Mouse (Mus musculus): ENCODE measurements around the gene Il4ra.

GRCm38 (mm10) chr7:125561085-125561690 lies 9.3 kb downstream of the Il4ra start:
- TF ChIP-seq MEF2A (IDR thresholded peaks at IDR 0.05; ENCODE audit: borderline replicate concordance, low read depth, low read length) (no peak), MYC (IDR thresholded peaks at IDR 0.05; ENCODE audit: low read depth, low read length) (no peak), ZC3H11A (IDR thresholded peaks at IDR 0.05; ENCODE audit: low read depth, low read length) (no peak), EP300 (IDR thresholded peaks at IDR 0.05; ENCODE audit: low read length) (no peak), ZMIZ1 (IDR thresholded peaks at IDR 0.05; ENCODE audit: low read depth, low read length) (no peak), IRF4 (IDR thresholded peaks at IDR 0.05; ENCODE audit: low read depth, low read length) (no peak), CTCF (conservative IDR thresholded peaks at IDR 0.05 in 1 of 2, IDR thresholded peaks at IDR 0.05 in 1 of 2; ENCODE audit: low read depth in 2 of 2, low read length in 2 of 2) (no peak), POLR2A (IDR thresholded peaks at IDR 0.05; ENCODE audit: low read depth, low read length) (no peak), HCFC1 (IDR thresholded peaks at IDR 0.05; ENCODE audit: low read depth, low read length) (no peak), SIN3A (IDR thresholded peaks at IDR 0.05; ENCODE audit: low read length) (no peak), CHD2 (IDR thresholded peaks at IDR 0.05; ENCODE audit: low read length) (no peak), TCF12 (IDR thresholded peaks at IDR 0.05; ENCODE audit: low read depth, low read length) (no peak), RCOR1 (conservative IDR thresholded peaks at IDR 0.05; ENCODE audit: low read depth, low read length) (no peak)
